Mouse (Mus musculus) stomach, embryonic 16.5 days (tissue): ENCODE data around the gene Tctex1d2. TPM values are rescaled to one million over a fixed set of nuclear protein-coding genes. Genes with fewer than 3 reads are reported as not detected.
"Not testable (repeated sequence)": the region's sequence is repeated elsewhere in the genome, so short reads cannot be mapped to it uniquely, and the experiment has no call there.

Experiments
- ATAC-seq: fragments of 200-750 bp; cut with Nextera tagmentation; 2 replicates; pipeline ENCODE4 v1.8.0; 2017; ENCODE audit warnings: moderate number of reproducible peaks, moderate TSS enrichment; ENCODE audit not compliant: insufficient read depth, low FRiP score
- H3K27ac ChIP-seq: fragments of 300-500 bp; sonication (generic); 2 replicates; pipeline ENCODE4 v1.5.1; 2014; ENCODE audit warnings: low read length
- H3K27me3 ChIP-seq: fragments of 300-500 bp; sonication (generic); 2 replicates; pipeline ENCODE4 v1.6.1; 2014; ENCODE audit warnings: low read length, control low read depth, mixed read lengths; ENCODE audit not compliant: control insufficient read depth, insufficient read depth
- H3K36me3 ChIP-seq: fragments of 300-500 bp; sonication (generic); 2 replicates; pipeline ENCODE4 v1.6.1; 2014; ENCODE audit warnings: low read length; ENCODE audit not compliant: control insufficient read depth, insufficient read depth
- H3K4me1 ChIP-seq: fragments of 300-500 bp; sonication (generic); 2 replicates; pipeline ENCODE4 v1.6.1; 2014; ENCODE audit warnings: low read length, control low read depth, mixed read lengths; ENCODE audit not compliant: control insufficient read depth, insufficient read depth
- H3K4me2 ChIP-seq: fragments of 300-500 bp; sonication (generic); 2 replicates; pipeline ENCODE4 v1.6.1; 2014; ENCODE audit warnings: low read depth, low read length, mixed read lengths
- H3K4me3 ChIP-seq: fragments of 300-500 bp; sonication (generic); replicated peaks from 2 replicates; pipeline ENCODE4 v1.5.1; 2014; ENCODE audit warnings: mild to moderate bottlenecking, low read length
- H3K9ac ChIP-seq: fragments of 300-500 bp; sonication (generic); 2 replicates; pipeline ENCODE4 v1.6.1; 2014; ENCODE audit warnings: low read length
- H3K9me3 ChIP-seq: fragments of 300-500 bp; sonication (generic); replicated peaks from 2 replicates; pipeline ENCODE4 v1.6.1; 2016; ENCODE audit warnings: low read length, control low read depth; ENCODE audit not compliant: control insufficient read depth
- WGBS: fragments of 180-500 bp; shearing (Covaris S2); extraction: QIAGEN DNeasy Blood & Tissue Kit; methylation state at CpG from one replicate; pipeline ENCODE4 v1.1.7; 2014; 5-methylcytosine and 5-hydroxymethylcytosine counted together
- polyA plus RNA-seq: library from polyadenylated mRNA; unstranded; fragments of >200 nt; fragmentation: Nextera tagmentation; extraction: Ambion mirVana; gene quantifications from 2 replicates; pipeline ENCODE4 v1.2.1, GENCODE M21; 2015

Tctex1d2 gene
- polyA plus RNA-seq, 1 experiment from 2014 or later = 24.5 TPM

- ATAC-seq = no peak
- Histone ChIP-seq H3K4me3 (no peak overlapping the region), H3K4me1 (no peaks in the 10 kb centered on the region; the same call in 1 of the 2 replicates), H3K36me3 (no peaks in the 10 kb centered on the region), H3K27me3 (no peaks in the 10 kb centered on the region), H3K27ac (no peak overlapping the region), H3K4me2 (no peak overlapping the region), H3K9me3 (no peaks in the 10 kb centered on the region), H3K9ac (no peak overlapping the region)
- whole genome bisulfite sequencing = 96% methylated on average over 1 of the region's 1 CpGs
Measured at GRCm38 (mm10) chr16:32437266-32437665, 17.8 kb downstream of the Tctex1d2 start.

DNA sequence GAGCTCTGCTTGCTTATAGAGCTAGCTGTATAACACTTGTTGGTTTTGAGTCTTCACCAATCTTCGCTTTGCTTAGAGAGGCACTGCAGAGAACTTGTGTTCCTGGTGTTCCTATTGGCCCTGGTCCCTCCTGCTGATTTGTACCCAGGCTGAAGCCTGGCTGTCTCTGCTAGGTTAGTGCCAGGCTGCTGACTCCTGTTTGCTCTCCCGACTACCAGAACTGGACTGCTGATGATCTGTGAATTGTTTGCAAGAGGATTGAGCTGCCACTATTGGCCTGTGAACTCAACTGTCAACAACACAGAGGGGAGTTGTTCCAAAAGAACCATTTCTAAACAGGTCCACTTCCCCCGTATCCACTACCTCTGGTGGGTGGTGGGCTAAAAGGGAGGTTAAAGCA lies 21.9 kb downstream of the Tctex1d2 start:
- H3K4me1 ChIP-seq = no peaks in the 10 kb centered on the region
- no peaks in the 10 kb centered on the region for H3K9me3 ChIP-seq
- no peaks in the 10 kb centered on the region for H3K36me3 ChIP-seq
- H3K27ac ChIP-seq = no peak overlapping the region
- WGBS = 89% methylated on average over 3 of the region's 3 CpGs
- no peak overlapping the region for H3K9ac ChIP-seq
- H3K4me3 ChIP-seq = no peak overlapping the region
- no peaks in the 10 kb centered on the region for H3K27me3 ChIP-seq
- ATAC-seq = no peak
- H3K4me2 ChIP-seq = no peak overlapping the region

GRCm38 (mm10) chr16:32444615-32445014 lies 25.1 kb downstream of the Tctex1d2 start:
- not testable (repeated sequence) for H3K4me1 ChIP-seq, H3K27ac ChIP-seq, H3K36me3 ChIP-seq, H3K4me2 ChIP-seq, H3K4me3 ChIP-seq, H3K27me3 ChIP-seq, H3K9me3 ChIP-seq, H3K9ac ChIP-seq, ATAC-seq
- WGBS = 80% methylated on average over 3 of the region's 3 CpGs

GRCm38 (mm10) chr16:32445558-32445957 lies 26.1 kb downstream of the Tctex1d2 start:
- H3K4me1 ChIP-seq = 0 out of 2 replicates have a peak, but pooled peaks cover 6% of the 10 kb centered on the region
- H3K27me3 ChIP-seq = no peaks in the 10 kb centered on the region
- no peaks in the 10 kb centered on the region for H3K9me3 ChIP-seq
- H3K4me3 ChIP-seq = no peak overlapping the region
- 86% methylated on average over 1 of the region's 1 CpGs for WGBS
- no peak overlapping the region for H3K4me2 ChIP-seq
- ATAC-seq = no peak
- H3K9ac ChIP-seq = no peak overlapping the region
- no peaks in the 10 kb centered on the region for H3K36me3 ChIP-seq
- no peak overlapping the region for H3K27ac ChIP-seq

DNA sequence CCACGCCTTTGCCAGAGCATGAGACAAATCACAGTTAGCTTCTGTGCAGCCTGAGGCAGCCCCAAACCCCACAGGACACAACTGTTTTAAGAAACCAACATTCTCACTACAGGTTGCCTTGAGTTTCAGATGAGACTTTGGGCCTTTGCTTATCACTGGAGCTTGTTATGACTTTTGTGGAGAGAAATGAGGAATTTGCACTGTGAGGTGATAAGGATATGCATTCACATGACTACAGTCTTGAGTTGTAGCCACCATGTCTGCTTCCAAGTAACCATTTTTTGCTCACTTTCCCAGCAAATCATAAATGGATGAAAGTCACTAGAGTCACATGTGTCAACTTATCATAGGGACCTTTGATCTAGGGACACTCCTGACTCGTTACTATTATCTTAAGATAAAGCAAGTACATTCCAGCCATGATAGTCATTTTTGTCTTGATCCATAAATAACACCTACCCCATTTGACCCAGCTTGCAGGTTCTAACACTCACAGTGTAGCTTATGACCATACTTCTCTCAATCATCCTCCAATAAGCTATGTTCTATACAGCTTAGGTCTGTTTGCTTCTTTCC lies 27.1 kb downstream of the Tctex1d2 start:
- H3K4me2 ChIP-seq = no peak overlapping the region
- 0 out of 2 replicates have a peak, but pooled peaks cover 6% of the 10 kb centered on the region for H3K4me1 ChIP-seq
- WGBS = 65% methylated on average over 2 of the region's 2 CpGs
- no peak for ATAC-seq
- H3K4me3 ChIP-seq = no peak overlapping the region
- no peak overlapping the region for H3K9ac ChIP-seq
- no peak overlapping the region for H3K27ac ChIP-seq
- no peaks in the 10 kb centered on the region for H3K36me3 ChIP-seq
- no peaks in the 10 kb centered on the region for H3K9me3 ChIP-seq
- no peaks in the 10 kb centered on the region for H3K27me3 ChIP-seq

DNA sequence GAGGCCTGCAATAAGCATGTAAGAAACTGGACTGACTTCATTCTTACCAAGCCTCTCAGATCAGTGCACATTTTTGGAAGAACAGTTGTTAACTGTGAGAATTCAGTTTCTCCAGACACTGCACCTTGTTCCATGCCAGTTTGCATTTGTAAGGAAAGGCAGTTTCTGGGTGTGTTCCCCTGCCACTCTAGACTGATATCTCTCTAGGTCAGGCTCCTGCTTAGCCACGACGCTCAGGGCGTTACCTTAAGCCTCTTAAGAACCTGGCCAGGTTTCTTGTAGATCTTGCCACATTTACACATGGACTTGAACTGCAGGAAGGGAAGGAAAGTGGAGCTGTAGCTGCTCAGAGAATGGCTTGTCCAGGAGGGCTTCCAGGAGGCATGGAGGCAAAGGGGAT lies 30.2 kb downstream of the Tctex1d2 start:
- Histone ChIP-seq H3K27me3 (no peaks in the 10 kb centered on the region), H3K9me3 (no peaks in the 10 kb centered on the region), H3K4me3 (no peak overlapping the region), H3K36me3 (no peaks in the 10 kb centered on the region), H3K4me1 (0 out of 2 replicates have a peak, but pooled peaks cover 6% of the 10 kb centered on the region), H3K9ac (no peak overlapping the region), H3K4me2 (no peak overlapping the region), H3K27ac (peak overlapping the region; percentile 76)
- WGBS = 68% methylated on average over 3 of the region's 3 CpGs
- peak; percentile 58; the same call in 1 of the 2 replicates for ATAC-seq

DNA sequence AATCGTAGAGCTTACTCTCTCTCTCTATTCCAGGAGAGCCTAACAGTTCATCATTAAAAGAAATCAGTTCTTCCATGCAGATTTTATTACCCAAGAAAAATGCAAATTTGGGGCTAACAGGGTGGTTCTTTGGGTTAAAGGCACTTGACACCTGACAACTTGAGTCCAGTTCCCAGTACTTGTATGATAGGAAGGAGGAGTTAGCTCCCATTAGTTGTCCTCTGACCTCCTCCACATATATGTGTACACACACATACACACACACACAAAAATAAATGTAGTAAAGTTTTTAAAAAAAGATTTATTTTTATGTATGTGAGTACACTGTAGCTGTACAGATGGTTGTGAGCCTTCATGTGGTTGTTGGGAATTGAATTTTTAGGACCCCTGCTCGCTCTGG lies 30.6 kb downstream of the Tctex1d2 start:
- no peak overlapping the region for H3K4me2 ChIP-seq
- H3K27ac ChIP-seq = peak overlapping the region; percentile 72; the same call in 1 of the 2 replicates
- no peaks in the 10 kb centered on the region for H3K36me3 ChIP-seq
- no peaks in the 10 kb centered on the region for H3K27me3 ChIP-seq
- ATAC-seq = no peak
- H3K9me3 ChIP-seq = no peaks in the 10 kb centered on the region
- H3K4me1 ChIP-seq = 0 out of 2 replicates have a peak, but pooled peaks cover 6% of the 10 kb centered on the region
- no peak overlapping the region for H3K4me3 ChIP-seq
- H3K9ac ChIP-seq = no peak overlapping the region
- WGBS = 91% methylated on average over 2 of the region's 2 CpGs

DNA sequence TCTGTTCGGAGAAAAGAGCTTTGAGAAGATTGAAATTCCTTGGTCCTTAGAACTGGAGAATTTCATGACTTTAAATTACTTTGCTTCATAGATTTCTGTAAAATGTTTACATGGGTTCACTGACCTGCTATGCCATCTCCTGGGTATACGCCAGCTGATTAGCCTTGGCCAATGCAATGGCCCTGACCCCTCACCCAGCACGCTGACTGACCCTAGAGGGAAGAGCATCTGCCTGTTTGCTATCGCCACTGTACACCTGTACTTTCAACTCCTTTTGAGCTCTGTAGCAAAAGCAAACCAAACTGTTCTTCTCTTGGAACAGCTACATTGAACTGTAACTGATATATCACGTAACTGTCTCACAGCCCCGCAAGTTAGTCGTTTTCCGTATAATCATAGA lies 33.6 kb downstream of the Tctex1d2 start:
- 88% methylated on average over 8 of the region's 8 CpGs for WGBS
- no peaks in the 10 kb centered on the region for H3K36me3 ChIP-seq
- ATAC-seq = no peak
- no peaks in the 10 kb centered on the region for H3K9me3 ChIP-seq
- H3K9ac ChIP-seq = no peak overlapping the region
- H3K27ac ChIP-seq = no peak overlapping the region
- H3K4me2 ChIP-seq = no peak overlapping the region
- H3K27me3 ChIP-seq = no peaks in the 10 kb centered on the region
- H3K4me1 ChIP-seq = 0 out of 2 replicates have a peak, but pooled peaks cover 6% of the 10 kb centered on the region
- no peak overlapping the region for H3K4me3 ChIP-seq

DNA sequence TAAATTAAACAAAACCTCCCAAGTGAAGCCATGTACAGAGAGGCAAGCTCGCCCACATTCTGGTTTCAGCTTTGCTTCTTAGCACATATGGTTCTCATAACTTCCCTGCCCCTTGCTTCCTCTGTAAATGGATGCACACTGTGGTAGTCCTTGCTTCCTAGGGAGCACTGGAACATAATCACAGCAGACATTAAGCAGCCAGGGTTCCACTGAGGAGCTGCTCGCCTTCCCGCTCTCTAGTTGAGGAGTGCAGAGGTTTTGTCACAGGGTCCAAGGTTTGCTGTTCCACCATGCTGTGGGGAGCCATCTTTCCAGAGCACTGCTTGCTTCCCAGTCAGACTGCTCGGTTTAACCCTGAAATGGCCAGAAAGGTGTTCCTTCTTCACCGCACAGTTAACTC lies 35.1 kb downstream of the Tctex1d2 start:
- Histone ChIP-seq H3K9me3 (no peaks in the 10 kb centered on the region), H3K27me3 (no peaks in the 10 kb centered on the region), H3K9ac (no peak overlapping the region), H3K27ac (no peak overlapping the region), H3K36me3 (no peaks in the 10 kb centered on the region), H3K4me3 (no peak overlapping the region), H3K4me2 (no peak overlapping the region), H3K4me1 (no peaks in the 10 kb centered on the region)
- no peak for ATAC-seq
- 90% methylated on average over 5 of the region's 5 CpGs for WGBS
